Mouse (Mus musculus): ENCODE measurements at regions not wholly inside any gene's neighbourhood (a gene's known extent, or its start where the extent isn't known, plus 50 kb on each side); places are given as distances from the start of the nearest gene placed in this dataset.
A peak's percentile ranks its signal among the peaks of the same experiment; 100 is the strongest.

DNA sequence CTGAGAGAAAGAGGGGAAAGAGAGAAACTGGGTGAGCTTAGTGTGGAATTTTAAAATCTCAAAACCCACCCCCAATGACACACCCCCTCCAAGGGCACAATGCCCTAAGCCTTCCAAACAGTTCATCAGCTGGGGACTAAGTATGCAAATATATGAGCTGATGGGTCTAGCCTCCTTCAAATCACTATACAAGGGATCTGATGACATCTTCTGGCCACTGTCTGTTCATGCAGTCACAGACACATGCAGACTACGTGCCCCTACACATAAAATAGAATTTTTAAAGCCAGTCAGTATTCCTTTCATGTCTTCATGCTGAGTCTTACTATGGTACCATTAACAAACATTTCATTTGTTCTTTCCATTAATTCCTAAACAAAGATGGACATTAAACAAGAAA, 54.5 kb upstream of the Isx start:
- TF ChIP-seq CTCF (IDR thresholded peaks at IDR 0.05; ENCODE audit: extremely low read depth, insufficient read depth, low read length) (0 out of 2 replicates have a peak, but pooled peaks have one; percentile 15), POLR2A (IDR thresholded peaks at IDR 0.05; ENCODE audit: extremely low read depth, insufficient read depth, low read length) (no peak)

All from cortical plate, adult 2 months (tissue).